Mouse (Mus musculus) liver, embryonic 15.5 days (tissue): Measurements from ENCODE around the gene Ccdc84. TPM values are rescaled to one million over a fixed set of nuclear protein-coding genes. Genes with fewer than 3 reads are reported as not detected.

Experiments used
- microRNA-seq: library from miRNA; unstranded; fragments of <30 nt; microRNA quantifications from one replicate; pipeline ENCODE4, GENCODE M21; 2016
- polyA plus RNA-seq: library from polyadenylated mRNA; unstranded; fragments of >200 nt; fragmentation: Nextera tagmentation; extraction: Ambion mirVana; gene quantifications from 2 replicates; pipeline ENCODE4 v1.2.1, GENCODE M21; 2015

The Ccdc84 gene
- polyA plus RNA-seq, 1 experiment from 2014 or later = 13.6 TPM

Small RNA genes lying within 50 kb of the gene (microRNA-seq; reads per million reads assigned to microRNA genes)
- gene Mir7085 = not detected

Other genes with a start within 250 kb of the Ccdc84 start
- 5.1 and 5.8 TPM in 2 replicates for gene Cbl, start 184.5 kb downstream of the Ccdc84 start, polyA plus RNA-seq
- gene Ccdc153, start 177.9 kb downstream of the Ccdc84 start, polyA plus RNA-seq = not detected in 2 replicates
- gene Pdzd3, start 167.1 kb downstream of the Ccdc84 start, polyA plus RNA-seq = 0.07 TPM in 1 of 2 replicates, not detected in the other
- gene Nlrx1, start 150.0 kb downstream of the Ccdc84 start, polyA plus RNA-seq = 4.1 and 4.2 TPM in 2 replicates
- 16.4 and 18.6 TPM in 2 replicates for gene Abcg4, start 130.0 kb downstream of the Ccdc84 start, polyA plus RNA-seq
- 12.7 and 14.2 TPM in 2 replicates for gene Hinfp, start 112.9 kb downstream of the Ccdc84 start, polyA plus RNA-seq
- 9.6 and 10.4 TPM in 2 replicates for gene C2cd2l, start 98.3 kb downstream of the Ccdc84 start, polyA plus RNA-seq
- 17.9 and 18.4 TPM in 2 replicates for gene Dpagt1, start 92.5 kb downstream of the Ccdc84 start, polyA plus RNA-seq
- gene H2afx, start 83.9 kb downstream of the Ccdc84 start, polyA plus RNA-seq = 226 and 228 TPM in 2 replicates
- gene Hmbs, start 74.3 kb downstream of the Ccdc84 start, polyA plus RNA-seq = 1,466 and 1,543 TPM in 2 replicates
- gene Vps11, start 56.9 kb downstream of the Ccdc84 start, polyA plus RNA-seq = 14.6 and 15.1 TPM in 2 replicates
- 14.8 and 17.0 TPM in 2 replicates for gene Hyou1, start 39.1 kb downstream of the Ccdc84 start, polyA plus RNA-seq
- 46.3 and 59.8 TPM in 2 replicates for gene Slc37a4, start 21.7 kb downstream of the Ccdc84 start, polyA plus RNA-seq
- 758 and 952 TPM in 2 replicates for gene Rps25, start 11.4 kb downstream of the Ccdc84 start, polyA plus RNA-seq
- 48.2 and 50.4 TPM in 2 replicates for gene Trappc4, start 11.0 kb downstream of the Ccdc84 start, polyA plus RNA-seq
- gene Foxr1, start 22.6 kb upstream of the Ccdc84 start, polyA plus RNA-seq = 0.06 TPM in 1 of 2 replicates, not detected in the other
- gene Upk2, start 36.4 kb upstream of the Ccdc84 start, polyA plus RNA-seq = not detected in 2 replicates
- gene Bcl9l, start 64.3 kb upstream of the Ccdc84 start, polyA plus RNA-seq = 1.9 and 2.3 TPM in 2 replicates
- gene Cxcr5, start 143.3 kb upstream of the Ccdc84 start, polyA plus RNA-seq = 0.13 TPM in 1 of 2 replicates, not detected in the other
- 6.1 and 6.6 TPM in 2 replicates for gene Ddx6, start 186.3 kb upstream of the Ccdc84 start, polyA plus RNA-seq